Mouse (Mus musculus) regulatory T cell (primary cell): ENCODE measurements around the gene Kdm1a.

Experiments
- in situ Hi-C: fragments of 300-600 bp; cut with MboI, MseI; formaldehyde crosslinking; loops from one replicate; pipeline ENCODE4 v1.15.1; 2025; ENCODE audit warnings: high pct_unique_total_duplicates

The Kdm1a gene

GRCm38 (mm10) chr4:136605756-136606485 is 3.4 kb upstream of the Kdm1a start:
- in situ Hi-C loops: no loop called here

GRCm38 (mm10) chr4:136602018-136602554 is 437 bp downstream of the Kdm1a start:
- in situ Hi-C loops: no loop called here

- in situ Hi-C loops: no loop called here
Observed at GRCm38 (mm10) chr4:136601476-136601875, 1.0 kb downstream of the Kdm1a start.

GRCm38 (mm10) chr4:136600536-136600935 is 2.0 kb downstream of the Kdm1a start:
- in situ Hi-C loops: no loop called here

- in situ Hi-C loops: loop anchor here (10.0 kb wide), 1 partner anchor 135 kb away; the partner anchor contains the start of genes 6030445D17Rik and Luzp1
Observed at GRCm38 (mm10) chr4:136599869-136600268, 2.7 kb downstream of the Kdm1a start.

- in situ Hi-C loops: loop anchor here (10.0 kb wide), 1 partner anchor 134 kb away; the partner anchor contains the start of genes 6030445D17Rik and Luzp1
Observed at GRCm38 (mm10) chr4:136598268-136598876, 4.2 kb downstream of the Kdm1a start.

GRCm38 (mm10) chr4:136595221-136595620 is 7.3 kb downstream of the Kdm1a start:
- in situ Hi-C loops: loop anchor here (10.0 kb wide), 1 partner anchor 130 kb away; the partner anchor contains the start of genes 6030445D17Rik and Luzp1

GRCm38 (mm10) chr4:136594006-136594405 is 8.5 kb downstream of the Kdm1a start:
- in situ Hi-C loops: loop anchor here (10.0 kb wide), 1 partner anchor 129 kb away; the partner anchor contains the start of genes 6030445D17Rik and Luzp1

- in situ Hi-C loops: loop anchor here (10.0 kb wide), 1 partner anchor 127 kb away; the partner anchor contains the start of genes 6030445D17Rik and Luzp1
Observed at GRCm38 (mm10) chr4:136592111-136592510, 10.4 kb downstream of the Kdm1a start.

- in situ Hi-C loops: no loop called here
Observed at GRCm38 (mm10) chr4:136588003-136588402, 14.5 kb downstream of the Kdm1a start.

- in situ Hi-C loops: no loop called here
Observed at GRCm38 (mm10) chr4:136587221-136587827, 15.2 kb downstream of the Kdm1a start.

GRCm38 (mm10) chr4:136581885-136582284 is 20.6 kb downstream of the Kdm1a start:
- in situ Hi-C loops: no loop called here

- in situ Hi-C loops: no loop called here
Observed at GRCm38 (mm10) chr4:136569998-136570397, 32.5 kb downstream of the Kdm1a start.

GRCm38 (mm10) chr4:136568629-136569028 is 33.9 kb downstream of the Kdm1a start:
- in situ Hi-C loops: no loop called here

GRCm38 (mm10) chr4:136562755-136563154 is 39.8 kb downstream of the Kdm1a start:
- in situ Hi-C loops: no loop called here

GRCm38 (mm10) chr4:136560270-136560991 is 42.1 kb downstream of the Kdm1a start:
- in situ Hi-C loops: no loop called here

- in situ Hi-C loops: no loop called here
Observed at GRCm38 (mm10) chr4:136559690-136560089, 42.8 kb downstream of the Kdm1a start.

GRCm38 (mm10) chr4:136557638-136558037 is 44.9 kb downstream of the Kdm1a start:
- in situ Hi-C loops: no loop called here

GRCm38 (mm10) chr4:136553108-136553507 is 49.4 kb downstream of the Kdm1a start:
- in situ Hi-C loops: no loop called here

GRCm38 (mm10) chr4:136548381-136548801 is 54.1 kb downstream of the Kdm1a start:
- in situ Hi-C loops: no loop called here

GRCm38 (mm10) chr4:136547721-136548120 is 54.8 kb downstream of the Kdm1a start:
- in situ Hi-C loops: no loop called here
